Mouse (Mus musculus) embryonic fibroblast, embryonic 13.5 days (primary cell): ENCODE results near the gene Fam189a1. TPM values are rescaled to one million over a fixed set of nuclear protein-coding genes. Genes with fewer than 3 reads are reported as not detected.

Source experiments
- H3K27ac ChIP-seq: 2 replicates; pipeline ENCODE4 v1.5.1; 2012; ENCODE audit warnings: low read length, control low read depth, inconsistent platforms; ENCODE audit not compliant: insufficient read depth
- H3K4me1 ChIP-seq: 2 replicates; pipeline ENCODE4 v1.6.1; 2011; ENCODE audit warnings: low read length; ENCODE audit not compliant: control insufficient read depth, insufficient read depth
- H3K4me3 ChIP-seq: 2 replicates; pipeline ENCODE4 v1.5.1; 2011; ENCODE audit warnings: mild to moderate bottlenecking, control low read depth, low read length; ENCODE audit not compliant: insufficient read depth
- CTCF ChIP-seq: IDR thresholded peaks from 2 replicates; pipeline ENCODE4 v1.5.1; 2011; ENCODE audit warnings: mild to moderate bottlenecking, control low read depth, low read length, moderate library complexity, borderline replicate concordance; ENCODE audit not compliant: insufficient read depth
- POLR2A ChIP-seq: IDR thresholded peaks from 2 replicates; pipeline ENCODE4 v1.6.1; 2011; ENCODE audit warnings: low read depth, mild to moderate bottlenecking, control low read depth, low read length, moderate library complexity
- polyA plus RNA-seq: library from polyadenylated mRNA; stranded (reverse); fragments of >200 nt; gene quantifications from 2 replicates; pipeline ENCODE4 v1.2.4, GENCODE M21; 2011; ENCODE audit warnings: low read depth; ENCODE audit not compliant: missing spikeins, insufficient read length

The Fam189a1 gene
- polyA plus RNA-seq, 1 experiment, result 1.4 TPM

GRCm38 (mm10) chr7:64729785-64730184 is 426.6 kb downstream of the Fam189a1 start:
- H3K4me1 ChIP-seq, result no peaks in the 10 kb centered on the region
- no peak overlapping the region for H3K4me3 ChIP-seq
- H3K27ac ChIP-seq, result no peak overlapping the region
- TF ChIP-seq POLR2A (no peak), CTCF (peak; percentile 62; the same call in 1 of the 2 replicates)

GRCm38 (mm10) chr7:64728816-64729215 is 427.6 kb downstream of the Fam189a1 start:
- TF ChIP-seq POLR2A, result no peak
- TF ChIP-seq CTCF, result no peak
- H3K4me3 ChIP-seq, result no peak overlapping the region
- no peak overlapping the region for H3K27ac ChIP-seq
- H3K4me1 ChIP-seq, result no peaks in the 10 kb centered on the region

- H3K4me1 ChIP-seq, result no peaks in the 10 kb centered on the region
- no peak overlapping the region for H3K4me3 ChIP-seq
- no peak for TF ChIP-seq POLR2A
- no peak for TF ChIP-seq CTCF
- H3K27ac ChIP-seq, result no peak overlapping the region
These were observed 428.2 kb downstream of the Fam189a1 start for GRCm38 (mm10) chr7:64728181-64728591.

GRCm38 (mm10) chr7:64725967-64726695 is 430.2 kb downstream of the Fam189a1 start:
- H3K4me1 ChIP-seq, result no peaks in the 10 kb centered on the region
- TF ChIP-seq POLR2A (no peak), CTCF (no peak)
- H3K4me3 ChIP-seq, result no peak overlapping the region
- no peak overlapping the region for H3K27ac ChIP-seq

GRCm38 (mm10) chr7:64724409-64724808 is 432.0 kb downstream of the Fam189a1 start:
- TF ChIP-seq CTCF (no peak), POLR2A (no peak)
- Histone ChIP-seq H3K27ac (no peak overlapping the region), H3K4me3 (no peak overlapping the region), H3K4me1 (no peaks in the 10 kb centered on the region)

- Histone ChIP-seq H3K4me3 (no peak overlapping the region), H3K4me1 (no peaks in the 10 kb centered on the region), H3K27ac (no peak overlapping the region)
- no peak for TF ChIP-seq CTCF
- TF ChIP-seq POLR2A, result no peak
These were observed 433.1 kb downstream of the Fam189a1 start for GRCm38 (mm10) chr7:64723313-64723712.

- TF ChIP-seq POLR2A (no peak), CTCF (no peak)
- no peak overlapping the region for H3K27ac ChIP-seq
These were observed 440.1 kb downstream of the Fam189a1 start for GRCm38 (mm10) chr7:64716286-64716685.

GRCm38 (mm10) chr7:64709520-64710262 is 446.7 kb downstream of the Fam189a1 start:
- H3K4me1 ChIP-seq, result no peaks in the 10 kb centered on the region
- TF ChIP-seq POLR2A (no peak), CTCF (peak; percentile 39; the same call in 1 of the 2 replicates)
- no peak overlapping the region for H3K27ac ChIP-seq
- no peak overlapping the region for H3K4me3 ChIP-seq

More at GRCm38 (mm10) chr7:64716286-64716685, 440.1 kb downstream of the Fam189a1 start:
- Histone ChIP-seq H3K4me3 (no peak overlapping the region), H3K4me1 (no peaks in the 10 kb centered on the region)

GRCm38 (mm10) chr7:64708176-64708575 is 448.2 kb downstream of the Fam189a1 start:
- Histone ChIP-seq H3K4me1 (no peaks in the 10 kb centered on the region), H3K27ac (no peak overlapping the region), H3K4me3 (no peak overlapping the region)
- TF ChIP-seq POLR2A (no peak), CTCF (no peak)
